Mouse (Mus musculus) central nervous system, embryonic 14 days (tissue): Measurements from ENCODE around the gene Antxr1. TPM values are rescaled to one million over a fixed set of nuclear protein-coding genes. Genes with fewer than 3 reads are reported as not detected.

Experiments
- polyA plus RNA-seq: library from polyadenylated mRNA; depleted of rRNA; stranded (reverse); fragments of >200 nt; gene quantifications from 2 replicates; pipeline ENCODE4 v1.2.3, GENCODE M21; 2012; rRNA removed

The Antxr1 gene
- polyA plus RNA-seq: 8.9 and 20.7 TPM in 2 replicates

DNA sequence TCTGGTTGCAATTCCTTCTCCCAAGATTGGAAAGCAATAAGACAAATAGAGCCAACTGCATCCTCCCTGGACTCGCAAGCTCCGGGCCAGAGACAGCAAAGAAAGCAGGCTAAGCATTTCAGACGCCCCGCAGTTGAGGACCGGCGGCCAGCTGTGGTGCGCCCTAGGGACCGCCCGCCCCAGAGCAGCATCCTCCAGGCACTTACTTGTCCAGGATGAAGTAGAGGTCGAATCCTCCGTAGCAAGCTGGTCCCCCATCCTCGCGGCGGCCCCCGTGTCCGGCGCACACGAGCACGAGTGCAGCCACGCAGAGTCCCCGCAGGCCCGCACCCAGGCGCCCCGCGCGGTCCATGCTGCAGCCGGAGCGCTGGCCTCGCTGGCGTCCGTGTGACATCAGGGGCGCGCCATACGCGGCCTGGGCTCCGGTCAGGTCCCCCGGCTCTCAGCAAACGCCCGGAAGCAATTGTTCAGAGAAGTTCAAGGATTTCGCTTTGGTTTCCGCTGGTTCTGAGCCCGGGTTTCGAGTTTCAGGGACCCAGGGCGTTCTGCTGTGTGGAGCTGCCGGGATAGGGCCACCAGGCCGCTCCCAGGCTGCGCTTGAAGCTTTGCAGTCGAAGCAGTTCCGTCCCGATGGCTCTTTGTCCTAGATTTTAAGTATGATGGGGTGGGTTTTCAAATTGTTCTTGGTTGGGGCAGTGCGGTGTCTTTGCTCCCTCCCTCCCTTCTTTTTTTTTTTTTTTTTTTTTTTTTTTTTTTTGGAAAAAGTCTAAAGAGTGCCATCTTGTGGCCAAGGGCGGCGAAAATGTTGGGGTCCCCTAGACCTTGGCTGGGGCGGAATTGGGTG is at the start of gene Antxr1:
TSS of gene Antxr1 (minus strand) at position 731 of the 844 bp plus-strand sequence.

DNA sequence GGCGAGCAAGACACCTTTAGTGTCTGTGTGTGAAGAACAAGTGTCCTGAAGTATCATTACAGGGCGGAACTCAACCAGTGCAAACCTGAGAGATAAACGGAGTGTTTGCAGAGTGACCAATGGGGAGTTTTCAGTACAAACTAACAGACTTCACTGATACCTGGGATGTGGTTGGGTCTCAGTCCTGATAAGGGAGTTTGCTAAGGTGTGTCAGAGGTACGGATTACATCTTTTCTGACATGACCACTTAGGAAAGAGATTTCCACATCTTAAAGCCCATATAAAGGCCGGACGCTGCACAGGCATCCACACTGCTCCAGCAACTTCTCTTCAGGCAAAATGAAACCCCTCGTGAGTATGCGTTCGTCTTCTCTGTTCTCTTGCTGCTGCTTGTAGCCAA is 37.4 kb upstream of the Antxr1 start, which contains the start of gene Gkn2:
TSS of gene Gkn2 (plus strand) at position 301 of the 400 bp plus-strand sequence.

DNA sequence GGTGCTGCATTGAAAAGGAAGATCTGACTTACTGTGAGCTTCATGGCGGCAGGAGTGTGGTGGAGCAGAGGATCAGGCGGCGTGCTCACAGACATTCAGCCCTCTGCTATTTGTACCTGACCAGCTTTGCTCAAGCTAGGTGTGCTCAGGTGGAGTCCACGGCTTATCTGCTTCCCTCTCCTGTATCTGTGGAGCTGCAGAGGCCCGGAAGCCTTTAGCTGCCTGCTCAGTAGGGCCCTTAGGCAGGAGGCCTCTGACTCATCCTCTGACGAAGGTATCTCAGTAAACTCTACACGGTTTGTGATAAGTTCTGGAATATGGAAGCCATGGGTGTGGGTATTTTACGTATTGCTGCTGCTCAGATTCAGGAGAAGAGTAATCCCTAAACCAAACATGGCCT is 15.2 kb upstream of the Antxr1 start, which contains the start of gene Gkn1:
TSS of gene Gkn1 (minus strand) at position 114 of the 400 bp plus-strand sequence.

DNA sequence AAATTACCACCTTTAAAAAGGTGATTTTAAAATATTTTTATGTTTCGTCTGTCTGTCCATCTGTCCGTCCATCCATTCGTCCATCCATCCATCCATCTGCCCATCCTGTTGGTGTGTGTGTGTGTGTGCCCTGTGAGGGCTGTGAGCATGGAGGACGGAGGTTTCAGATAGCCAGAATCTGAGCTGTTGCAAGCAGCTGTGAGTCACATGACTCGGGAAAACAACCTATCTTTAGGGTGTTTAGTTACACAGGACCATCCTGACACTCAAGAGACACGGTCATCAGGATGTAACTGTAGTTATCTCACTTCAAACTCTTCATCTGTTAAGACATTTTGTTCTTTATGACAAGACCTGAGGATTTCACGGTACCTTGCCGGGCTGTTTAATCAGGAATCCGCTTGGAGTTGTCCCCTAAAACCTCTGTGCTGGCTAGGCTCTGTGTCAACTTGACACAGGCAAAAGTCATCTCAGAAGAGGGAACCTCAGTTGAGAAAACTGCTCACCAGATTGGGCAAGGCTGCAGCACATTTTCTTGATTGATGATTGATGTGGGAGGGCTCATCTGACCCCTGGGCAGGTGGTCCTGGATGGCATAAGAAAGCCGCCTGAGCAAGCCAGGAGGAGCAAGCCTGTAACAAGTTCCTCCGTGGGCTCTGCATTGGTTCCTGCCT is 231.4 kb downstream of the Antxr1 start, which contains the start of gene D6Ertd527e:
TSS of gene D6Ertd527e (plus strand) at position 624 of the 674 bp plus-strand sequence.

Other genes starting within 250 kb of the Antxr1 start
- 0.28 and 0.58 TPM in 2 replicates for gene D6Ertd527e, start 231.1 kb downstream of the Antxr1 start, polyA plus RNA-seq
- gene Gkn1, start 15.1 kb upstream of the Antxr1 start, polyA plus RNA-seq: 0.09 TPM in 1 of 2 replicates, not detected in the other
- gene Gkn2, start 37.5 kb upstream of the Antxr1 start, polyA plus RNA-seq: 0.16 TPM in 1 of 2 replicates, not detected in the other
- gene Gkn3, start 53.1 kb upstream of the Antxr1 start, polyA plus RNA-seq: 0.23 and 0.40 TPM in 2 replicates
- 0.01 TPM in 1 of 2 replicates, not detected in the other for gene Bmp10, start 93.2 kb upstream of the Antxr1 start, polyA plus RNA-seq
- 1.2 and 2.0 TPM in 2 replicates for gene Arhgap25, start 197.4 kb upstream of the Antxr1 start, polyA plus RNA-seq